8 mouse cellular contexts compared by ENCODE assay signal in the genomic region with DNA sequence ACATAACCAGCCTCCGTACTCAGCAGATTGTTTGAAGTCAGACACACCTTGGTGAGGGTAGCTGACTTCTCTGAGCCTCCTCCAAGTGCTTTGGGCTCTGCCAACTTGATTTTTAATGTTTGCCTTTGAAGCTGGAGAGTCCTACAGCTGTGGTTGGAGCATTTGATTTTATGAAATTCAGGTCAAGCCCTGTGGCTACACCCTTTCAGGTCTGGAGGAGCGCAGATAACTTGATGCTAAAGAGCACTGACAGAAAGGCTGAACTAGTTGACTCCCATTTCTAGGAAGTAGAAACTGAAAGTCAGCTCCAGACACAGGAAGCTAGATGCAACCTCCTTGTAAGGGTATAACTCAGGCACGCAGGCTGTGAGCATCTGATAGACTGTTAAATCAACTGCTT. TPM values are rescaled to one million over a fixed set of nuclear protein-coding genes. Genes with fewer than 3 reads are reported as not detected.
A peak's percentile ranks its signal among the peaks of the same experiment; 100 is the strongest.
DNase-seq lines count a peak whose midpoint lies in the region; ATAC-seq and TF ChIP-seq lines count a peak whose summit lies in the region.

No protein-coding gene starts in this region.

- H3K9me3 ChIP-seq in kidney, postnatal 0 days (replicated peaks; ENCODE audit: low read length), result no peaks in the 10 kb centered on the region
- no peaks in the 10 kb centered on the region for H3K9me3 ChIP-seq in embryonic facial prominence, embryonic 12.5 days
- no peaks in the 10 kb centered on the region for H3K9me3 ChIP-seq in limb, embryonic 12.5 days
- no peaks in the 10 kb centered on the region for H3K9me3 ChIP-seq in midbrain, embryonic 11.5 days (ENCODE audit: control insufficient read depth, low read length)

- DNase-seq in kidney, postnatal 0 days (ENCODE audit: low spot score), result peak; percentile 58
- no peak for DNase-seq in kidney, postnatal 14 days
- no peak for DNase-seq in midbrain, embryonic 11.5 days (ENCODE audit: low spot score, missing footprints)
- DNase-seq in frontal cortex, adult 2 months (ENCODE audit: extremely low spot score in 1 of 2, low spot score in 1 of 2), result no peak
- DNase-seq in layer of hippocampus, postnatal 14 days (ENCODE audit: low spot score in 2 of 2), result no peak
- no peak for DNase-seq in testis, postnatal 10 days (ENCODE audit: low spot score)

- no peaks in the 10 kb centered on the region for H3K27me3 ChIP-seq in kidney, postnatal 0 days (ENCODE audit: insufficient read depth, low read length)
- no peaks in the 10 kb centered on the region for H3K27me3 ChIP-seq in embryonic facial prominence, embryonic 12.5 days
- H3K27me3 ChIP-seq in limb, embryonic 12.5 days, result no peaks in the 10 kb centered on the region
- no peaks in the 10 kb centered on the region for H3K27me3 ChIP-seq in midbrain, embryonic 11.5 days (ENCODE audit: control insufficient read depth, insufficient read depth, low read length)

- no peak overlapping the region for H3K4me3 ChIP-seq in kidney, postnatal 0 days (replicated peaks; ENCODE audit: low read depth, low read length)
- peak overlapping the region; percentile 96; the same call in 1 of the 2 replicates for H3K4me3 ChIP-seq in embryonic facial prominence, embryonic 12.5 days
- peak overlapping the region; percentile 97; the same call in 1 of the 2 replicates for H3K4me3 ChIP-seq in limb, embryonic 12.5 days (replicated peaks)
- no peak overlapping the region for H3K4me3 ChIP-seq in midbrain, embryonic 11.5 days (ENCODE audit: low read depth, low read length)

- TF ChIP-seq CTCF in kidney, postnatal 0 days (IDR thresholded peaks at IDR 0.05; ENCODE audit: low read depth), result no peak

- ATAC-seq in kidney, postnatal 0 days (replicated peaks; ENCODE audit: low FRiP score, low read depth), result no peak
- ATAC-seq in embryonic facial prominence, embryonic 12.5 days (ENCODE audit: insufficient number of reproducible peaks, insufficient read depth, low FRiP score, low TSS enrichment), result no peak
- ATAC-seq in limb, embryonic 12.5 days (ENCODE audit: insufficient number of reproducible peaks, insufficient read depth, low FRiP score, low TSS enrichment, low read depth), result no peak
- no peak for ATAC-seq in midbrain, embryonic 11.5 days (ENCODE audit: low FRiP score)

- peaks cover 15% of the 10 kb centered on the region for H3K36me3 ChIP-seq in kidney, postnatal 0 days (ENCODE audit: insufficient read depth, low read length)
- peaks cover 33% of the 10 kb centered on the region for H3K36me3 ChIP-seq in embryonic facial prominence, embryonic 12.5 days
- peaks cover 40% of the 10 kb centered on the region for H3K36me3 ChIP-seq in limb, embryonic 12.5 days
- peaks cover 10% of the 10 kb centered on the region for H3K36me3 ChIP-seq in midbrain, embryonic 11.5 days (ENCODE audit: control insufficient read depth, insufficient read depth, low read length)

- no peak overlapping the region for H3K27ac ChIP-seq in kidney, postnatal 0 days
- no peak overlapping the region for H3K27ac ChIP-seq in embryonic facial prominence, embryonic 12.5 days
- no peak overlapping the region for H3K27ac ChIP-seq in limb, embryonic 12.5 days
- no peak overlapping the region for H3K27ac ChIP-seq in midbrain, embryonic 11.5 days (ENCODE audit: low read depth, low read length)

- WGBS in kidney, postnatal 0 days, result 59% methylated on average over 3 of the region's 3 CpGs
- WGBS in embryonic facial prominence, embryonic 12.5 days, result 86% methylated on average over 3 of the region's 3 CpGs
- 90% methylated on average over 3 of the region's 3 CpGs for WGBS in limb, embryonic 12.5 days
- 87% methylated on average over 3 of the region's 3 CpGs for WGBS in midbrain, embryonic 11.5 days

- H3K9ac ChIP-seq in kidney, postnatal 0 days (ENCODE audit: low read depth, low read length), result no peak overlapping the region
- 0 out of 2 replicates have a peak overlapping the region, but pooled peaks have one; percentile 24 for H3K9ac ChIP-seq in embryonic facial prominence, embryonic 12.5 days
- H3K9ac ChIP-seq in limb, embryonic 12.5 days (replicated peaks), result peak overlapping the region; percentile 27; the same call in 1 of the 2 replicates
- no peak overlapping the region for H3K9ac ChIP-seq in midbrain, embryonic 11.5 days (ENCODE audit: low read length)

- H3K4me2 ChIP-seq in kidney, postnatal 0 days (ENCODE audit: low read length), result peak overlapping the region; percentile 82; the same call in 1 of the 2 replicates
- peak overlapping the region; percentile 93 for H3K4me2 ChIP-seq in embryonic facial prominence, embryonic 12.5 days (replicated peaks)
- H3K4me2 ChIP-seq in limb, embryonic 12.5 days, result peak overlapping the region; percentile 88; the same call in 1 of the 2 replicates
- peak overlapping the region; percentile 6; the same call in 1 of the 2 replicates for H3K4me2 ChIP-seq in midbrain, embryonic 11.5 days

- 0 out of 2 replicates have a peak, but pooled peaks cover 16% of the 10 kb centered on the region for H3K4me1 ChIP-seq in kidney, postnatal 0 days (replicated peaks; ENCODE audit: insufficient read depth, low read length)
- H3K4me1 ChIP-seq in embryonic facial prominence, embryonic 12.5 days, result peaks cover 26% of the 10 kb centered on the region
- H3K4me1 ChIP-seq in limb, embryonic 12.5 days (replicated peaks), result peaks cover 30% of the 10 kb centered on the region
- H3K4me1 ChIP-seq in midbrain, embryonic 11.5 days (ENCODE audit: control insufficient read depth, insufficient read depth, low read length), result peaks cover 16% of the 10 kb centered on the region

RNA-seq across cellular contexts. Expression of gene Spata2, which starts 12.4 kb away (rescaled TPM):
- 14.3 and 15.5 TPM in 2 replicates for polyA plus RNA-seq in kidney, postnatal 0 days (2015; fragmentation: Nextera tagmentation; extraction: Ambion mirVana)
- 14.3 and 16.3 TPM in 2 replicates for polyA plus RNA-seq in embryonic facial prominence, embryonic 12.5 days (2016; fragmentation: Nextera tagmentation; extraction: Ambion mirVana)
- polyA plus RNA-seq in limb, embryonic 12.5 days (2016; fragmentation: Nextera tagmentation; extraction: Ambion mirVana), result 14.9 and 15.1 TPM in 2 replicates
- 15.6 and 15.8 TPM in 2 replicates for polyA plus RNA-seq in midbrain, embryonic 11.5 days (2014; fragmentation: Nextera tagmentation; extraction: Ambion mirVana)
- 53.1 and 58.6 TPM in 2 replicates for polyA plus RNA-seq in frontal cortex, adult 2 months (2012; rRNA removed)
- 10 to 100 TPM; 65.3 to 67.2 TPM for total RNA-seq in layer of hippocampus, postnatal 14 days (2021)

RNA-seq across cellular contexts. Expression of gene Rnf114, which starts 12.7 kb away (rescaled TPM):
- 77.0 and 78.7 TPM in 2 replicates for polyA plus RNA-seq in kidney, postnatal 0 days (2015; fragmentation: Nextera tagmentation; extraction: Ambion mirVana)
- 94.4 and 96.9 TPM in 2 replicates for polyA plus RNA-seq in embryonic facial prominence, embryonic 12.5 days (2016; fragmentation: Nextera tagmentation; extraction: Ambion mirVana)
- polyA plus RNA-seq in limb, embryonic 12.5 days (2016; fragmentation: Nextera tagmentation; extraction: Ambion mirVana), result 99.2 and 101 TPM in 2 replicates
- polyA plus RNA-seq in midbrain, embryonic 11.5 days (2014; fragmentation: Nextera tagmentation; extraction: Ambion mirVana), result 140 and 150 TPM in 2 replicates
- 104 and 107 TPM in 2 replicates for polyA plus RNA-seq in frontal cortex, adult 2 months (2012; rRNA removed)
- 10 to 100 TPM; 39.1 to 40.5 TPM for total RNA-seq in layer of hippocampus, postnatal 14 days (2021)

RNA-seq across cellular contexts. Expression of gene Snai1, which starts 32.9 kb away (rescaled TPM):
- 33.9 and 36.1 TPM in 2 replicates for polyA plus RNA-seq in kidney, postnatal 0 days (2015; fragmentation: Nextera tagmentation; extraction: Ambion mirVana)
- polyA plus RNA-seq in embryonic facial prominence, embryonic 12.5 days (2016; fragmentation: Nextera tagmentation; extraction: Ambion mirVana), result 76.3 and 83.4 TPM in 2 replicates
- polyA plus RNA-seq in limb, embryonic 12.5 days (2016; fragmentation: Nextera tagmentation; extraction: Ambion mirVana), result 69.0 and 82.0 TPM in 2 replicates
- polyA plus RNA-seq in midbrain, embryonic 11.5 days (2014; fragmentation: Nextera tagmentation; extraction: Ambion mirVana), result 18.4 and 20.8 TPM in 2 replicates
- 2.3 and 3.0 TPM in 2 replicates for polyA plus RNA-seq in frontal cortex, adult 2 months (2012; rRNA removed)
- total RNA-seq in layer of hippocampus, postnatal 14 days (2021), result under 1 TPM; 0.53 to 0.79 TPM

Comparison
In these comparisons a context has a peak if more than half of its experiments do, and no peak if none do; other contexts are left out.
1. H3K4me2 ChIP-seq: peak in every context shown above with its lines; median percentile 93 in embryonic facial prominence, embryonic 12.5 days; 88 in limb, embryonic 12.5 days; 82 in kidney, postnatal 0 days; 6 in midbrain, embryonic 11.5 days.
2. H3K4me3 ChIP-seq: peak in embryonic facial prominence, embryonic 12.5 days (single experiment) and limb, embryonic 12.5 days (single experiment); none in kidney, postnatal 0 days (single experiment) and midbrain, embryonic 11.5 days (single experiment).
3. H3K9ac ChIP-seq: peak in embryonic facial prominence, embryonic 12.5 days (single experiment) and limb, embryonic 12.5 days (single experiment); none in kidney, postnatal 0 days (single experiment) and midbrain, embryonic 11.5 days (single experiment).